ENCODE assay signal across 8 mouse cellular contexts in genomic region chr15:99223585-99224207, GRCm38 (mm10). TPM values are rescaled to one million over a fixed set of nuclear protein-coding genes. Genes with fewer than 3 reads are reported as not detected.
DNase-seq lines count a peak whose midpoint lies in the region; ATAC-seq and TF ChIP-seq lines count a peak whose summit lies in the region.
"Had no signal": no experiment of that assay in that cellular context is flagged by ENCODE, and none has a peak within 500 bp of the region (broad histone marks: within the 10 kb centered on the region; RNA-seq: fewer than 3 reads in every experiment).

No protein-coding gene starts in this region.

- no peak for TF ChIP-seq POLR2A in lung, adult 2 months (IDR thresholded peaks at IDR 0.05; ENCODE audit: borderline replicate concordance, extremely low read depth, low read depth, low read length)

- TF ChIP-seq CTCF in E14TG2a.4 (conservative IDR thresholded peaks at IDR 0.05; ENCODE audit: low read length) = no peak
- TF ChIP-seq CTCF in heart, postnatal 0 days (IDR thresholded peaks at IDR 0.05; ENCODE audit: low read depth) = no peak
- TF ChIP-seq CTCF in lung, adult 2 months (IDR thresholded peaks at IDR 0.05; ENCODE audit: insufficient read depth, low read length) = no peak

- peak overlapping the region; percentile 79 for H3K4me2 ChIP-seq in heart, postnatal 0 days (ENCODE audit: low read depth, low read length)

- H3K36me3 ChIP-seq in E14TG2a.4 (ENCODE audit: insufficient read depth, low read length) = peaks cover 4% of the 10 kb centered on the region; the same call in 1 of the 2 replicates
- no peaks in the 10 kb centered on the region for H3K36me3 ChIP-seq in heart, postnatal 0 days (replicated peaks; ENCODE audit: control insufficient read depth, insufficient read depth, low read length)

- no peak for ATAC-seq in heart, postnatal 0 days (ENCODE audit: insufficient read depth, low read depth)

- peak overlapping the region; percentile 82 for H3K4me3 ChIP-seq in E14TG2a.4 (replicated peaks; ENCODE audit: low read length)
- H3K4me3 ChIP-seq in heart, postnatal 0 days (ENCODE audit: low read depth, low read length) = peak overlapping the region; percentile 55
- H3K4me3 ChIP-seq in lung, adult 2 months (replicated peaks; ENCODE audit: extremely low read depth, low read depth, low read length) = peak overlapping the region; percentile 50

- peaks cover 89% of the 10 kb centered on the region for H3K4me1 ChIP-seq in E14TG2a.4 (replicated peaks; ENCODE audit: low read depth, low read length)
- H3K4me1 ChIP-seq in heart, postnatal 0 days (ENCODE audit: control insufficient read depth, insufficient read depth) = peaks cover 4% of the 10 kb centered on the region; the same call in 1 of the 2 replicates
- peaks cover 15% of the 10 kb centered on the region for H3K4me1 ChIP-seq in lung, adult 2 months (ENCODE audit: control insufficient read depth, insufficient read depth, low read length)

- H3K27me3 ChIP-seq in E14TG2a.4 (ENCODE audit: insufficient read depth, low read length) = peaks cover 71% of the 10 kb centered on the region
- H3K27me3 ChIP-seq in heart, postnatal 0 days (ENCODE audit: control insufficient read depth, insufficient read depth, low read length) = peaks cover 92% of the 10 kb centered on the region

- peak; percentile 65 for DNase-seq in R1 (ENCODE audit: low read depth, low spot score)
- DNase-seq in embryo, embryonic 11 days = peak; percentile 61
- no peak for DNase-seq in heart, postnatal 0 days (ENCODE audit: low spot score)
- DNase-seq in layer of hippocampus, adult 18-20 months (ENCODE audit: low spot score in 2 of 2) = peak; percentile 74 to 78
- peak; percentile 42 for DNase-seq in lung, adult 2 months
- DNase-seq in retina, postnatal 1 day = peak; percentile 63

- H3K9ac ChIP-seq in heart, postnatal 0 days (replicated peaks; ENCODE audit: low read depth, low read length) = peak overlapping the region; percentile 48; the same call in 1 of the 2 replicates

- WGBS in heart, postnatal 0 days = 1% methylated on average over 45 of the region's 46 CpGs
- WGBS in lung, adult 2 months = 1% methylated on average over 45 of the region's 46 CpGs

- H3K27ac ChIP-seq in heart, postnatal 0 days (ENCODE audit: low read depth) = no peak overlapping the region

- TF ChIP-seq EP300 in heart, postnatal 0 days (IDR thresholded peaks at IDR 0.05; ENCODE audit: low read depth) = no peak

- H3K9me3 ChIP-seq in E14TG2a.4 (ENCODE audit: low read length) = no peaks in the 10 kb centered on the region
- H3K9me3 ChIP-seq in heart, postnatal 0 days (replicated peaks; ENCODE audit: control insufficient read depth, low read length) = no peaks in the 10 kb centered on the region

RNA-seq across cellular contexts. Expression of gene Kcnh3, which starts 1.0 kb away (rescaled TPM):
- total RNA-seq in heart, postnatal 0 days (2014; rRNA removed; ENCODE audit: low replicate concordance) = 0.19 and 2.0 TPM in 2 replicates
- 0.07 and 0.08 TPM in 2 replicates for polyA plus RNA-seq in heart, postnatal 0 days (2015; fragmentation: Nextera tagmentation; extraction: Ambion mirVana)
- total RNA-seq in layer of hippocampus, adult 18-20 months (2021) = 10 to 100 TPM; 91.0 to 91.6 TPM
- 4.8 and 5.0 TPM in 2 replicates for polyA plus RNA-seq in lung, adult 2 months (2012; rRNA removed)
- total RNA-seq: hematopoietic stem cell, adult 5-6 weeks had no signal

RNA-seq across cellular contexts. Expression of gene Mcrs1, which starts 28.1 kb away (rescaled TPM):
- total RNA-seq in heart, postnatal 0 days (2014; rRNA removed; ENCODE audit: low replicate concordance) = 211 and 235 TPM in 2 replicates
- polyA plus RNA-seq in heart, postnatal 0 days (2015; fragmentation: Nextera tagmentation; extraction: Ambion mirVana) = 128 and 141 TPM in 2 replicates
- 10 to 100 TPM; 77.2 to 78.3 TPM for total RNA-seq in layer of hippocampus, adult 18-20 months (2021)
- 59.2 and 65.6 TPM in 2 replicates for polyA plus RNA-seq in lung, adult 2 months (2012; rRNA removed)

Comparison
In these comparisons a context has a peak if more than half of its experiments do, and no peak if none do; other contexts are left out.
1. RNA of gene Kcnh3, which starts 1.0 kb away (total RNA-seq): 91.0 to 91.6 TPM in layer of hippocampus, adult 18-20 months; 0.19 to 2.0 TPM in heart, postnatal 0 days; every median in the first group is over 10 times any median in the second.
2. Peak in every context shown above with its lines, with median percentiles within 50 percentile points of each other: H3K4me3 ChIP-seq.